ENCODE assay signal across 11 mouse cellular contexts in the genomic region with DNA sequence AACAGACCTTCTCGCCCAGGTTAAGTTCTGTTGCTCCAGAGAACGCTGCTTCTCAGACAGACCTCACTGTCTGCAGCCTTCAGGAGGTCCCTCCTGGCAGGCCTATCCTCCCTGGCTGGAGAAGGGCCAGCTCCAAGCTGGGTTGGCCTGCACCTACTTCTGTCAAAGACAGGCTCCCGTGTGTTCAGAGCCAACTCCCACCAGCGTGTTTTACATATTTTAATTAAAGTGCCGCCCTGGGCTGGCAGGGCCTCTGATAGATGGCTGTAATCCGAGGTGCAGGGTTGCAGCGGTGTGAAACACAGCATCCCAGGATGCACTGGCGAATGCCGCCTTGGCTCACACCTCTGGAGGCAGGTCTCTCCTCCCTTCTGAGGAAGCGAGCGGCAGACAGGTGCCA. TPM values are rescaled to one million over a fixed set of nuclear protein-coding genes. Genes with fewer than 3 reads are reported as not detected.
DNase-seq lines count a peak whose midpoint lies in the region; ATAC-seq and TF ChIP-seq lines count a peak whose summit lies in the region.
"Had no signal": no experiment of that assay in that cellular context is flagged by ENCODE, and none has a peak within 500 bp of the region (broad histone marks: within the 10 kb centered on the region; RNA-seq: fewer than 3 reads in every experiment).

No protein-coding gene starts in this region.

- no peaks in the 10 kb centered on the region for H3K36me3 ChIP-seq in heart, embryonic 11.5 days (ENCODE audit: control insufficient read depth, insufficient read depth, low read length)
- H3K36me3 ChIP-seq in hindbrain, postnatal 0 days (ENCODE audit: insufficient read depth, low read length), result no peaks in the 10 kb centered on the region
- H3K36me3 ChIP-seq: embryonic facial prominence, embryonic 13.5 days had no signal

- peak; percentile 56 for DNase-seq in heart, postnatal 4 days
- DNase-seq in brain, embryonic 14.5 days (ENCODE audit: low read depth), result peak; percentile 89
- DNase-seq in cerebellum, postnatal 25 days, result peak; percentile 59 to 74
- peak; percentile 75 for DNase-seq in hindbrain, postnatal 0 days (ENCODE audit: low spot score)
- no peak for DNase-seq in spleen, adult 18-20 months
- DNase-seq in layer of hippocampus, adult 8-10 months (ENCODE audit: low spot score in 2 of 2), result no peak
- no peak for DNase-seq in T-cell, adult 2 months (ENCODE audit: low spot score)
- DNase-seq: adrenal gland, postnatal 25 days had no signal

- no peak for TF ChIP-seq CTCF in brain, embryonic 14.5 days (IDR thresholded peaks at IDR 0.05; ENCODE audit: borderline replicate concordance, extremely low read depth, insufficient read depth, insufficient read length)
- no peak for TF ChIP-seq CTCF in hindbrain, postnatal 0 days (IDR thresholded peaks at IDR 0.05; ENCODE audit: low read depth)

- no peak overlapping the region for H3K4me2 ChIP-seq in heart, embryonic 11.5 days
- no peak overlapping the region for H3K4me2 ChIP-seq in hindbrain, postnatal 0 days (ENCODE audit: low read depth, low read length)
- H3K4me2 ChIP-seq: embryonic facial prominence, embryonic 13.5 days had no signal

- no peak overlapping the region for H3K4me3 ChIP-seq in heart, embryonic 11.5 days (ENCODE audit: low read depth, low read length)
- H3K4me3 ChIP-seq in hindbrain, postnatal 0 days (ENCODE audit: low read length), result no peak overlapping the region
- H3K4me3 ChIP-seq: embryonic facial prominence, embryonic 13.5 days had no signal

- TF ChIP-seq POLR2A in brain, embryonic 14.5 days (IDR thresholded peaks at IDR 0.05; ENCODE audit: borderline replicate concordance, extremely low read depth, insufficient read depth, insufficient read length, poor library complexity, severe bottlenecking), result no peak

- no peaks in the 10 kb centered on the region for H3K27me3 ChIP-seq in heart, embryonic 11.5 days (ENCODE audit: control insufficient read depth, insufficient read depth, low read length)
- no peaks in the 10 kb centered on the region for H3K27me3 ChIP-seq in hindbrain, postnatal 0 days (ENCODE audit: insufficient read depth, low read length)

- WGBS in heart, embryonic 11.5 days (ENCODE audit: insufficient replicate concordance), result 38% methylated on average over 11 of the region's 11 CpGs
- WGBS in hindbrain, postnatal 0 days, result 24% methylated on average over 11 of the region's 11 CpGs

- ATAC-seq in heart, embryonic 11.5 days (replicated peaks; ENCODE audit: insufficient number of reproducible peaks, low FRiP score, low TSS enrichment), result no peak
- ATAC-seq in hindbrain, postnatal 0 days, result peak; percentile 46
- ATAC-seq: lung, postnatal 0 days had no signal

- no peaks in the 10 kb centered on the region for H3K9me3 ChIP-seq in heart, embryonic 11.5 days (replicated peaks; ENCODE audit: control insufficient read depth, low read length)
- no peaks in the 10 kb centered on the region for H3K9me3 ChIP-seq in hindbrain, postnatal 0 days (ENCODE audit: low read length)
- H3K9me3 ChIP-seq: embryonic facial prominence, embryonic 13.5 days had no signal

- no peak overlapping the region for H3K9ac ChIP-seq in heart, embryonic 11.5 days (ENCODE audit: low read depth, low read length)
- no peak overlapping the region for H3K9ac ChIP-seq in hindbrain, postnatal 0 days (replicated peaks; ENCODE audit: low read length)
- H3K9ac ChIP-seq: embryonic facial prominence, embryonic 13.5 days had no signal

- H3K4me1 ChIP-seq in heart, embryonic 11.5 days (ENCODE audit: control insufficient read depth, insufficient read depth, low read length), result peaks cover 30% of the 10 kb centered on the region
- no peaks in the 10 kb centered on the region; the same call in 1 of the 2 replicates for H3K4me1 ChIP-seq in hindbrain, postnatal 0 days (ENCODE audit: insufficient read depth, low read length)

- H3K27ac ChIP-seq in heart, embryonic 11.5 days (ENCODE audit: low read depth, low read length), result no peak overlapping the region
- H3K27ac ChIP-seq in hindbrain, postnatal 0 days, result peak overlapping the region; percentile 52
- H3K27ac ChIP-seq: embryonic facial prominence, embryonic 13.5 days had no signal

RNA-seq across cellular contexts. Expression of a gene that starts 5.5 kb away (rescaled TPM):
- total RNA-seq in heart, postnatal 4 days (2021), result not detected
- polyA plus RNA-seq in heart, embryonic 11.5 days (2014; fragmentation: Nextera tagmentation; extraction: Ambion mirVana), result not detected in 2 replicates
- polyA plus RNA-seq in brain, embryonic 14.5 days (2012; rRNA removed), result 0.20 and 0.30 TPM in 2 replicates
- not detected in 2 replicates for total RNA-seq in hindbrain, postnatal 0 days (2014; rRNA removed)
- polyA plus RNA-seq in hindbrain, postnatal 0 days (2015; fragmentation: Nextera tagmentation; extraction: Ambion mirVana), result 0.15 TPM in 1 of 2 replicates, not detected in the other
- total RNA-seq in layer of hippocampus, adult 8-10 months (2022), result not detected
- total RNA-seq: adrenal gland, postnatal 25 days had no signal
- polyA plus RNA-seq: lung, postnatal 0 days had no signal

Comparison
In these comparisons a context has a peak if more than half of its experiments do, and no peak if none do; other contexts are left out.
1. DNase-seq: peak in heart, postnatal 4 days (single experiment), brain, embryonic 14.5 days (single experiment), cerebellum, postnatal 25 days (2 of 2) and hindbrain, postnatal 0 days (single experiment); none in spleen, adult 18-20 months (0 of 2), layer of hippocampus, adult 8-10 months (0 of 2) and T-cell, adult 2 months (single experiment).